24 mouse cellular contexts compared by ENCODE assay signal in the genomic region with DNA sequence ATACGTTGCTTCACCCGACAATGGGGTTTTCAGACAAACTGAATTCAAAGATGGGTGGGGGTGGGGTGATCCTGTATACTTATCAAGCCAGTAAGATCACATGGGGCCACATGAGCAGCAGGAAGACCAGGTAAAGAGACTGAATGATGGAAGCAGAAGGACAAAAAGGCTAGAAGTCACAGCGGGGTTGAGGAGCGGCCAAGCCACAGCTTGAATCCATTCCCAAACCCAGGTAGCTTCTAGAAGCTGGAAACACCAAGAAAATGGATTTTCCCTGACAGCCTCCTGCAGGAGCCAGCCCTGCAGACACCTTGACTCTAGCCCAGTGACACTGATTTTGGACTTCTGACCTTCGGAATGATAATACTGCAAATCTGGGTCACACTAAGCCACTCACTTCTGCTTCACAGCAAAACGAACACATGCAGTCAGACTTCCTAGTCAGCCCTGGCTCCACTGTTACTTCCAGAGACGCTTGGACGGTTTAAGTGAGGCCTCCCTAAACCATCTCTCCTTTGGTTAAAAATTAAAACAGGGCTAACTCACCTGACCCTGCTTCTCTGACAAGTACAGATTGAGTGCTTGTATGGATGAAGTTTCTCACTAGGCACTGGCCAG. TPM values are rescaled to one million over a fixed set of nuclear protein-coding genes. Genes with fewer than 3 reads are reported as not detected.
DNase-seq lines count a peak whose midpoint lies in the region; ATAC-seq lines count a peak whose summit lies in the region.
"Had no signal": no experiment of that assay in that cellular context is flagged by ENCODE, and none has a peak within 500 bp of the region (broad histone marks: within the 10 kb centered on the region; RNA-seq: fewer than 3 reads in every experiment).

No protein-coding gene starts in this region.

- H3K36me3 ChIP-seq in liver, embryonic 15.5 days (replicated peaks) = peaks cover 20% of the 10 kb centered on the region; the same call in 1 of the 2 replicates
- H3K36me3 ChIP-seq in liver, embryonic 11.5 days (ENCODE audit: control insufficient read depth, insufficient read depth, low read length) = peaks cover 2% of the 10 kb centered on the region; the same call in 1 of the 2 replicates
- peaks cover 68% of the 10 kb centered on the region for H3K36me3 ChIP-seq in kidney, embryonic 15.5 days

- peaks cover 35% of the 10 kb centered on the region for H3K4me1 ChIP-seq in liver, embryonic 15.5 days (replicated peaks)
- peaks cover 12% of the 10 kb centered on the region for H3K4me1 ChIP-seq in liver, embryonic 11.5 days (replicated peaks; ENCODE audit: control insufficient read depth, insufficient read depth, low read length)
- H3K4me1 ChIP-seq in kidney, embryonic 15.5 days = peaks cover 25% of the 10 kb centered on the region

- no peak overlapping the region for H3K4me3 ChIP-seq in liver, embryonic 15.5 days (replicated peaks)
- H3K4me3 ChIP-seq in liver, embryonic 11.5 days (ENCODE audit: low read depth, low read length) = no peak overlapping the region
- no peak overlapping the region for H3K4me3 ChIP-seq in kidney, embryonic 15.5 days (replicated peaks)
- H3K4me3 ChIP-seq: forebrain, embryonic 10.5 days; limb, embryonic 12.5 days; megakaryocyte, embryonic 14.5 days; neural tube, embryonic 13.5 days had no signal

- no peaks in the 10 kb centered on the region for H3K9me3 ChIP-seq in liver, embryonic 15.5 days (replicated peaks)
- no peaks in the 10 kb centered on the region for H3K9me3 ChIP-seq in liver, embryonic 11.5 days (ENCODE audit: control insufficient read depth, low read length)
- H3K9me3 ChIP-seq in kidney, embryonic 15.5 days (replicated peaks) = no peaks in the 10 kb centered on the region
- H3K9me3 ChIP-seq: forebrain, embryonic 10.5 days; G1E; limb, embryonic 12.5 days; megakaryocyte, embryonic 14.5 days; neural tube, embryonic 13.5 days had no signal

- H3K9ac ChIP-seq in liver, embryonic 15.5 days = no peak overlapping the region
- no peak overlapping the region for H3K9ac ChIP-seq in liver, embryonic 11.5 days (ENCODE audit: low read depth, low read length)
- H3K9ac ChIP-seq in kidney, embryonic 15.5 days = no peak overlapping the region
- H3K9ac ChIP-seq: limb, embryonic 12.5 days; neural tube, embryonic 13.5 days had no signal

- no peak for ATAC-seq in liver, embryonic 15.5 days (ENCODE audit: insufficient read depth)
- no peak for ATAC-seq in liver, embryonic 11.5 days (replicated peaks; ENCODE audit: low FRiP score)
- ATAC-seq in kidney, embryonic 15.5 days (replicated peaks; ENCODE audit: low FRiP score) = no peak
- ATAC-seq: activated CD4-positive, CD25-positive, alpha-beta regulatory T cell, adult 4 months; hindbrain, postnatal 0 days; intestine, postnatal 0 days had no signal

- no peaks in the 10 kb centered on the region for H3K27me3 ChIP-seq in liver, embryonic 15.5 days
- H3K27me3 ChIP-seq in liver, embryonic 11.5 days (replicated peaks; ENCODE audit: control insufficient read depth, insufficient read depth, low read length) = no peaks in the 10 kb centered on the region
- H3K27me3 ChIP-seq in kidney, embryonic 15.5 days = no peaks in the 10 kb centered on the region
- H3K27me3 ChIP-seq: limb, embryonic 12.5 days; neural tube, embryonic 13.5 days had no signal

- WGBS in liver, embryonic 15.5 days (ENCODE audit: insufficient replicate concordance) = 73% methylated on average over 8 of the region's 8 CpGs
- 84% methylated on average over 8 of the region's 8 CpGs for WGBS in liver, embryonic 11.5 days
- 80% methylated on average over 8 of the region's 8 CpGs for WGBS in kidney, embryonic 15.5 days

- H3K27ac ChIP-seq in liver, embryonic 15.5 days (replicated peaks) = 0 out of 2 replicates have a peak overlapping the region, but pooled peaks have one; percentile 25
- no peak overlapping the region for H3K27ac ChIP-seq in liver, embryonic 11.5 days (ENCODE audit: low read depth, low read length)
- peak overlapping the region; percentile 59 for H3K27ac ChIP-seq in kidney, embryonic 15.5 days
- H3K27ac ChIP-seq: forebrain, embryonic 10.5 days; hindbrain, postnatal 0 days; limb, embryonic 12.5 days; neural tube, embryonic 13.5 days had no signal

- DNase-seq in cerebellum, adult 9-10 months = peak; percentile 52
- no peak for DNase-seq in cerebellum, adult 11 months
- no peak for DNase-seq in liver, embryonic 11.5 days (ENCODE audit: low spot score)
- DNase-seq in yolk sac, embryonic 10.5 days (ENCODE audit: low spot score) = peak; percentile 46
- DNase-seq in spleen, adult 18-20 months = no peak
- no peak for DNase-seq in layer of hippocampus, adult 9-10 months (ENCODE audit: low spot score)
- DNase-seq: adrenal gland, postnatal 14 days; heart, postnatal 36 days; lung, adult 2 months; midbrain, embryonic 14.5 days; right cerebral cortex, adult 18-20 months; thymus, postnatal 4 days had no signal

- H3K4me2 ChIP-seq in liver, embryonic 15.5 days = no peak overlapping the region
- no peak overlapping the region for H3K4me2 ChIP-seq in liver, embryonic 11.5 days
- no peak overlapping the region for H3K4me2 ChIP-seq in kidney, embryonic 15.5 days
- H3K4me2 ChIP-seq: limb, embryonic 12.5 days; neural tube, embryonic 13.5 days had no signal

RNA-seq across cellular contexts. Expression of a gene that starts 5.1 kb away (rescaled TPM):
- polyA plus RNA-seq in liver, embryonic 15.5 days (2015; fragmentation: Nextera tagmentation; extraction: Ambion mirVana) = 22.9 and 23.7 TPM in 2 replicates
- polyA plus RNA-seq in liver, embryonic 11.5 days (2014; fragmentation: Nextera tagmentation; extraction: Ambion mirVana) = 46.8 and 50.7 TPM in 2 replicates
- 64.2 and 66.8 TPM in 2 replicates for polyA plus RNA-seq in kidney, embryonic 15.5 days (2015; fragmentation: Nextera tagmentation; extraction: Ambion mirVana)

RNA-seq across cellular contexts. Expression of a gene that starts 8.9 kb away (rescaled TPM):
- polyA plus RNA-seq in liver, embryonic 15.5 days (2015; fragmentation: Nextera tagmentation; extraction: Ambion mirVana) = 2.7 and 2.8 TPM in 2 replicates
- polyA plus RNA-seq in liver, embryonic 11.5 days (2014; fragmentation: Nextera tagmentation; extraction: Ambion mirVana) = 5.5 and 5.8 TPM in 2 replicates
- 15.3 and 16.5 TPM in 2 replicates for polyA plus RNA-seq in kidney, embryonic 15.5 days (2015; fragmentation: Nextera tagmentation; extraction: Ambion mirVana)
- polyA plus RNA-seq: activated CD4-positive, CD25-positive, alpha-beta regulatory T cell, adult 4 months had no signal

RNA-seq across cellular contexts. Expression of a gene that starts 28.3 kb away (rescaled TPM):
- polyA plus RNA-seq in liver, embryonic 15.5 days (2015; fragmentation: Nextera tagmentation; extraction: Ambion mirVana) = 0.06 and 0.10 TPM in 2 replicates
- polyA plus RNA-seq in liver, embryonic 11.5 days (2014; fragmentation: Nextera tagmentation; extraction: Ambion mirVana) = 0.25 and 0.40 TPM in 2 replicates
- polyA plus RNA-seq in kidney, embryonic 15.5 days (2015; fragmentation: Nextera tagmentation; extraction: Ambion mirVana) = 0.31 and 0.33 TPM in 2 replicates
- polyA plus RNA-seq: activated CD4-positive, CD25-positive, alpha-beta regulatory T cell, adult 4 months; G1E; heart, embryonic 14.5 days; hindbrain, postnatal 0 days; intestine, postnatal 0 days; lung, adult 2 months; neural tube, embryonic 13.5 days; small intestine, adult 2 months had no signal

RNA-seq across cellular contexts. Expression of a gene that starts 40.7 kb away (rescaled TPM):
- polyA plus RNA-seq in liver, embryonic 15.5 days (2015; fragmentation: Nextera tagmentation; extraction: Ambion mirVana) = 2.8 and 2.9 TPM in 2 replicates
- polyA plus RNA-seq in liver, embryonic 11.5 days (2014; fragmentation: Nextera tagmentation; extraction: Ambion mirVana) = 3.1 and 3.7 TPM in 2 replicates
- polyA plus RNA-seq in kidney, embryonic 15.5 days (2015; fragmentation: Nextera tagmentation; extraction: Ambion mirVana) = 5.6 and 6.8 TPM in 2 replicates

Comparison
In these comparisons a context has a peak if more than half of its experiments do, and no peak if none do; other contexts are left out.
1. DNase-seq: peak in cerebellum, adult 9-10 months (single experiment) and yolk sac, embryonic 10.5 days (single experiment); none in cerebellum, adult 11 months (single experiment), liver, embryonic 11.5 days (single experiment), spleen, adult 18-20 months (0 of 2) and layer of hippocampus, adult 9-10 months (single experiment).